Mouse (Mus musculus): ENCODE data around the gene Gtf2h1. TPM values are rescaled to one million over a fixed set of nuclear protein-coding genes. Genes with fewer than 3 reads are reported as not detected.
"Not testable (repeated sequence)": the region's sequence is repeated elsewhere in the genome, so short reads cannot be mapped to it uniquely, and the experiment has no call there.

Gtf2h1 gene
- total RNA-seq, 2 experiments from 2014 or later: 15.7 to 16.9 TPM

GRCm38 (mm10) chr7:46827803-46828184 is 31.9 kb downstream of the Gtf2h1 start:
- DNase-seq (ENCODE audit: low spot score): no peak
- intact Hi-C loops (cut with DNase I): no loop called here

- intact Hi-C loops (cut with DNase I): no loop called here
- DNase-seq (ENCODE audit: low spot score): no peak
Measured at GRCm38 (mm10) chr7:46829911-46830310, 34.0 kb downstream of the Gtf2h1 start.

DNA sequence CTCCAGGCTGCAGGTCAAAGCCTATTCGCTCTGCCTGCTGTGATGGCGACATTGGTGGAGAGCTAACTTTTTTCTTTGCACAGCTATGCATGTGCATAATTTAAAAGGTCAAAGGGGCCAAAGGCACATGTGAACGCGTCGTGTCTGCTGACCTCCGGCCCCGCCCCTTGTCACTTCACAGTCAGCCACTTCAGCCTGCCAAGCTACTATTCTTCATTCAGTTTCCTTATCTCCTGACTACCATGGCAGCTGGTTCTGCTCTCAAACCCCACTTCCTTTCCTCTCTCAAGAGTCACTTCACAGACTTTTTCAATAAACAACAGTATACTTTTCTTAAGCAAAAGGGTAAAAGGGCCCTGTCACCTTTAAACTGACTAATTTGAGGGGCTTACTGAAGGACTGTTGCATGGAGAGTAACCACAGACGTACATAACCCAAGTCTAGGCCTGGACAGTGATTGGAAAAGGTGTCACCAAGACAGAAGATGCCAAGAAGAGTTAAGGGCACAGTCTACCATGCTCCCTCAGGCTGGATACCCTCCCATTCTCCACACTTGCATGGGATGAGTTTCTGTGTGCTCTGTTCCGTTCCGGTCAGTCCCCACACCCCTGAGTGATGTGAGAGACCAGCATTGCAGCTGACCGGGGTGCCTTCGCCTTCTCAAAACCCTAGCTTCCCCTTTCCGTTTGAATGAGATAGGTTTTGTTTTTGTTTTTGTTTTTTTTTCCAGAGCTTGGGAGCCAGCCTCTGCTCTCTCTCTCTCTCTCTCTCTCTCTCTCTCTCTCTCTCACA is 35.1 kb downstream of the Gtf2h1 start:
- DNase-seq (ENCODE audit: low spot score): no peak
- intact Hi-C loops (cut with DNase I): no loop called here

- DNase-seq (ENCODE audit: low spot score): no peak
- intact Hi-C loops (cut with DNase I): no loop called here
Measured at GRCm38 (mm10) chr7:46831693-46832092, 35.8 kb downstream of the Gtf2h1 start.

DNA sequence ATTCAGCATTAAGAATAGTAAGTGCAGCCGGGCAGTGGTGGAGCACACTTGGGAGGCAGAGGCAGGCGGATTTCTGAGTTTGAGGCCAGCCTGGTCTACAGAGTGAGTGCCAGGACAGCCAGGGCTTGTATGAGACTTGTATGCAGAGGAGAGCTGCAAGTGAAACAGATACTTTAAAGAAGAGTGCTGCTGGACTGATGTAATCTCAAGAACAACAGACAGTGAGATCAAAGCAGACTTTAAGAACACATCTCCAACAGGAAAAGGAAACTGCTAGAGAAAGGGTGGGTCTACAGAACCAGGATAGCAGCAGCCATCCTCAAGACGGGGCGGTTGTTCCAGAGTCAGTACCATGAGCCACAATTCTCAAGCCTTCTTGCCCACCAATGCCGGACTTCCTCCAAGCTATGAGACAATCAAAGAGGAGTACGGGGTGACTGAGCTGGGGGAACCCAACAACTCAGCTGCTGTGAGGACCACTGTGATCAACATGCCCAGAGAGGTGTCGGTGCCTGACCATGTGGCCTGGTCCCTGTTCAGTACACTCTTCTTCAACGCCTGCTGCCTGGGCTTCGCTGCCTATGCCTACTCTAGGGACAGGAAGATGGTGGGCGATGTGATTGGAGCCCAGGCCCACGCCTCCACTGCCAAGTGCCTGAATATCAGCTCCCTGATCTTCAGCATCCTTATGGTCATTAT is 36.4 kb downstream of the Gtf2h1 start:
- DNase-seq (ENCODE audit: low spot score); intact Hi-C loops (cut with DNase I): not testable (repeated sequence)

GRCm38 (mm10) chr7:46833266-46833665 is 37.4 kb downstream of the Gtf2h1 start:
- intact Hi-C loops (cut with DNase I): no loop called here
- DNase-seq (ENCODE audit: low spot score): no peak

DNA sequence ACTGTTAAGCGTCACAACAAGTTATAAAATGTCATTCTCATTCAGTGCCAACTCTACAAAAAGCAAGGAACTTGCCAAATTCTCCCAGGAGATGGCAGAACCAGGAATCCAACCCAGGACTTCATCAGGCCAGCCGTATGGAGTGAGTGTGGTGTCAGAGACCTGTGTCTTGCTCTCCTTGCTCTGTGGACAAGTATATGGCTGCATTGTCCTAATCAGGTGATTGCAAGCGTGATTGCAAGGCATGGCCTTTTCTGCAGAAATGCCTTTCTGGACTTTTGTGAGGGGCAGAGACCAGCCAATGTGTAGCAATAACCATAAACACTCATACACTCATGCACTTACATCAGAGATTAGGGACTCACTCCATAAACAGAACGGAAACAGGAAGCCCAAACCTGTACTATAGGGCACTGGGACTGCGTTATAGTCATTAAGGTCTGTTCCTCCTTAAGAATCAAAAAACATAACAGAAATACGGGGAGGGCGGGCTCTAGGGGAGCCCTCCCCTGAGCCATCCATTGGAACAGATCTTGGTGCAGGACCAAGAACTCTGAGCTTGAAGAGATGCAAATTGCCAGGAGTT is 37.9 kb downstream of the Gtf2h1 start:
- no peak for DNase-seq (ENCODE audit: low spot score)
- intact Hi-C loops (cut with DNase I): no loop called here

DNA sequence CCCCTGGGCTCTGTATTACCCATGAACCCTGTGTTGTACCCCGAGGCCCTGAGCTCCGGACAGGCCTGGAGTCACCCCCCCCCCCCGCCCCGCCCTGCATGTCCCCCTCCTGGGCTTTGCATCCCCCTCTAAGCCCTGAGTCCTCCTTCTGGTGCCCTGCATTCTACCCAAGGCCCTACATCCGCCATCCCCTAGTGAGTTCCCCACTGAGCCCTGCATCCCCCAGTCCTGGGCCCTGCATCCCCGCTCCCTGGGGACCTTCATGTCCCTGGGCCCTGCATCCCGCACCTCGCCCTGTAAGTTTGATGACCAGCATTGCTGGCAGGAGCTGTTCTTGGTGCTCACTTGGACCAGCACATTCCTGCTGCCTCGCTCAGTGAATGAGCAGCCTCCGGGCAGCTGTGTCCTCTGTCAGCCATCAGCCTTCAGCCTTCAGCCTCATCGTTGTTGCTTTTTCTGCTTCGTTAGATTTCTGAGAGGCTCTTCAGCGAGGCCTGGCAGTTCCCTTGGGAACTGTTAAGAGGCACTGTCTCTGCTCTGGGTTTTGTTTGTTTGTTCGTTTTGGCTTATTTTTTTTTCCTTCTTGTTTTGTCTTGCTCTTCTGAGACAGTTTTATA is 39.2 kb downstream of the Gtf2h1 start:
- DNase-seq (ENCODE audit: low spot score): no peak
- intact Hi-C loops (cut with DNase I): no loop called here

- no peak for DNase-seq (ENCODE audit: low spot score)
- intact Hi-C loops (cut with DNase I): no loop called here
Measured at GRCm38 (mm10) chr7:46836357-46836756, 40.5 kb downstream of the Gtf2h1 start.

- no peak for DNase-seq (ENCODE audit: low spot score)
- intact Hi-C loops (cut with DNase I): no loop called here
Measured at GRCm38 (mm10) chr7:46837073-46837472, 41.2 kb downstream of the Gtf2h1 start.

DNA sequence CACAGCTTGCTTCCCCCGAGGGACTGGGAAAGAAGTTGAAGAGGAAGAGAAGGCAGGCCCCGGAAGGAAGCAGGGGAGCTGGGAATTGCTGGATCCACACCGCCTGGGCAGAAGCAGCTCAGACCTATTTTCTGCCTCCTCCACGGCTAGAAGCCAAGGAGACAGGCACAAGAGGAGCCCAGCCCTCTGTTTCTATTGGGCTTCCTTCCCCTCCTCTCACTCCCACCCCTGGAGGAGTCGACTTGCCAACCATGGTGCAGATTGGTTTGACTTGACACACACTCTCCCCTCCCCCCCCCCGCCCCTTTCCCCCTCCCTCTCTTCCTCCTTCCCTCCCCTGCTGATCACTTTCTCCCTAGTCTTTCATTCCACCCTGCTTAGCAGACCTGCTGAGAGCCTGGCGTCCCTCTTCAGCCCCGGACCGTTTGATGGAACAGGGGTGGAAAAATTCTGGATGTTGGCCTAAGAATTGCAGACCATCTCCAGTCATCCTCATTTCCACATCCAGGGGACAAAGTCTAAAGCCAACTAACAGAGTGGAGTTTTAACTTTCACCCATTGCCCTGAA is 42.3 kb downstream of the Gtf2h1 start:
- DNase-seq (ENCODE audit: low spot score): peak; percentile 28
- intact Hi-C loops (cut with DNase I): no loop called here

- peak; percentile 67 for DNase-seq (ENCODE audit: low spot score)
- intact Hi-C loops (cut with DNase I): no loop called here
Measured at GRCm38 (mm10) chr7:46838891-46839302, 43.0 kb downstream of the Gtf2h1 start.

DNA sequence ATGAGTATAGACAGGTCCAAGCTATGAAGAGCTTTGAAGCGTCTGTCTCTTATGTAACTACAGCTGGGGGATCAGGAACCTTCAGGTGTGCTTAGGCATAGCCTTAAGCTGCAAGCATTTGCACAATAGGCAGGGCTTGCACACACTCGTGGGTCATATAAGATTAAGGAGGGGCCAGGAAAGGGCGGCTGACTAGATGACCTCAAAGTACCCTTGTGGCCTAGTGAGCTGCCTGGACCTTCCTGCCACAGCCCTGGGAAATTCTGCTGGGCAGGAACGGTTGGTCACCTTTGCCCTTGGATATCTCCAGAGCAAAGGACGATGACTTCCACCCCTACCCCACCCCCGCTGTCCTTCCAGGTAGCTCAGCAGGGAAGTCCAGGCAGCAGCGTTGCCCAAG is 43.5 kb downstream of the Gtf2h1 start:
- no peak for DNase-seq (ENCODE audit: low spot score)
- intact Hi-C loops (cut with DNase I): no loop called here

- no peak for DNase-seq (ENCODE audit: low spot score)
- intact Hi-C loops (cut with DNase I): loop anchor here (5.0 kb wide), 1 partner anchor 117 kb away; the partner anchor contains the start of gene Uevld
Measured at GRCm38 (mm10) chr7:46839861-46840260, 44.0 kb downstream of the Gtf2h1 start.

- no peak for DNase-seq (ENCODE audit: low spot score)
- intact Hi-C loops (cut with DNase I): loop anchor here (5.0 kb wide), 1 partner anchor 117 kb away; the partner anchor contains the start of gene Uevld
Measured at GRCm38 (mm10) chr7:46840326-46840725, 44.4 kb downstream of the Gtf2h1 start.

- intact Hi-C loops (cut with DNase I): loop anchor here (5.0 kb wide), 1 partner anchor 116 kb away; the partner anchor contains the start of gene Uevld
Measured at GRCm38 (mm10) chr7:46840787-46841525, 45.1 kb downstream of the Gtf2h1 start, which contains the start of gene Ldha. Gene Ldha (plus strand): TSS chr7:46841475.

GRCm38 (mm10) chr7:46842278-46842677 is 46.4 kb downstream of the Gtf2h1 start:
- intact Hi-C loops (cut with DNase I): loop anchor here (5.0 kb wide), 1 partner anchor 115 kb away; the partner anchor contains the start of gene Uevld
- DNase-seq (ENCODE audit: low spot score): no peak

More at GRCm38 (mm10) chr7:46840787-46841525, 45.1 kb downstream of the Gtf2h1 start, which contains the start of gene Ldha:
- DNase-seq (ENCODE audit: low spot score): no peak

DNA sequence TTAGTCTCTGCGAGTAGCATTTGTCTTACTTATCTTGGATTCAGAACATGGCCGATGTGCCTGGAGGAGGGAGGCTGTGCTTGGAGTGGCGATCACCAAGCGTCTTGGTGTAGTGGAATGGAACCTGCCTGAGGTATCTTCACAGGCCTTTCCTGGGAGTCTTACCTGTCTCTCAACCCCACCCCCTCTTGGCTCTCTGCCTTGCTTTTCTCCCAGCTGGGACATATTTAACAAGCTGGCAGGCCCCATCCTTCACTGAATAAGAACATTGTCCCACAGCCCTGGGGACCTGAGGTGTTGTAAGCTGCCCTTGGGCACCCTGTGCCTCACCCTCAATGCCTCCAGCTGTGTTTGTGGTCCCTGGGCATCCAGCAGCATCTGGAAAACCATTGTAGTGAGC is 47.7 kb downstream of the Gtf2h1 start:
- DNase-seq (ENCODE audit: low spot score): no peak
- intact Hi-C loops (cut with DNase I): loop anchor here (5.0 kb wide), 1 partner anchor 114 kb away; the partner anchor contains the start of gene Uevld

Data from heart, postnatal 25 days (tissue).